Mouse (Mus musculus): ENCODE data around the gene Dnaic1. TPM values are rescaled to one million over a fixed set of nuclear protein-coding genes. Genes with fewer than 3 reads are reported as not detected.
"Not testable (repeated sequence)": the region's sequence is repeated elsewhere in the genome, so short reads cannot be mapped to it uniquely, and the experiment has no call there.

Gene Dnaic1
- total and polyA plus RNA-seq, 2 experiments from 2014 or later, result 2.8 to 4.9 TPM

- Histone ChIP-seq H3K4me3 (ENCODE audit: low read depth, low read length) (no peak overlapping the region), H3K36me3 (ENCODE audit: insufficient read depth) (no peaks in the 10 kb centered on the region), H3K27me3 (ENCODE audit: insufficient read depth, low read length) (no peaks in the 10 kb centered on the region), H3K9me3 (ENCODE audit: low read length) (no peaks in the 10 kb centered on the region), H3K9ac (no peak overlapping the region), H3K4me2 (ENCODE audit: low read depth) (no peak overlapping the region), H3K4me1 (ENCODE audit: insufficient read depth) (peaks cover 16% of the 10 kb centered on the region), H3K27ac (ENCODE audit: low read depth, low read length) (no peak overlapping the region)
- ATAC-seq (no peak), DNase-seq (no peak)
- WGBS, result 71% methylated on average over 6 of the region's 6 CpGs
- TF ChIP-seq CTCF (IDR thresholded peaks at IDR 0.05; ENCODE audit: low read depth), result no peak
Measured at GRCm38 (mm10) chr4:41678863-41679262, 109.3 kb downstream of the Dnaic1 start.

GRCm38 (mm10) chr4:41679291-41679690, 109.7 kb downstream of the Dnaic1 start:
- Histone ChIP-seq H3K27me3 (ENCODE audit: insufficient read depth, low read length) (no peaks in the 10 kb centered on the region), H3K9me3 (ENCODE audit: low read length) (no peaks in the 10 kb centered on the region), H3K4me3 (ENCODE audit: low read depth, low read length) (no peak overlapping the region), H3K36me3 (ENCODE audit: insufficient read depth) (no peaks in the 10 kb centered on the region), H3K4me1 (ENCODE audit: insufficient read depth) (peaks cover 16% of the 10 kb centered on the region), H3K9ac (no peak overlapping the region), H3K27ac (ENCODE audit: low read depth, low read length) (no peak overlapping the region), H3K4me2 (ENCODE audit: low read depth) (no peak overlapping the region)
- TF ChIP-seq CTCF (IDR thresholded peaks at IDR 0.05; ENCODE audit: low read depth), result no peak
- ATAC-seq (no peak), DNase-seq (no peak)
- 60% methylated on average over 1 of the region's 2 CpGs for whole genome bisulfite sequencing

GRCm38 (mm10) chr4:41681176-41681575, 111.6 kb downstream of the Dnaic1 start:
- ATAC-seq (peak; percentile 34), DNase-seq (peak; percentile 60)
- no peak overlapping the region for H3K27ac ChIP-seq (ENCODE audit: low read depth, low read length)
- H3K36me3 ChIP-seq (ENCODE audit: insufficient read depth), result no peaks in the 10 kb centered on the region
- 35% methylated on average over 4 of the region's 4 CpGs for WGBS
- H3K9ac ChIP-seq, result no peak overlapping the region
- no peaks in the 10 kb centered on the region for H3K27me3 ChIP-seq (ENCODE audit: insufficient read depth, low read length)
- TF ChIP-seq CTCF (IDR thresholded peaks at IDR 0.05; ENCODE audit: low read depth), result no peak
- H3K4me2 ChIP-seq (ENCODE audit: low read depth), result no peak overlapping the region
- no peak overlapping the region for H3K4me3 ChIP-seq (ENCODE audit: low read depth, low read length)
- no peaks in the 10 kb centered on the region for H3K9me3 ChIP-seq (ENCODE audit: low read length)
- H3K4me1 ChIP-seq (ENCODE audit: insufficient read depth), result peaks cover 16% of the 10 kb centered on the region

GRCm38 (mm10) chr4:41681947-41682346, 112.4 kb downstream of the Dnaic1 start:
- Histone ChIP-seq H3K27ac (ENCODE audit: low read depth, low read length) (peak overlapping the region; percentile 2), H3K4me2 (ENCODE audit: low read depth) (0 out of 2 replicates have a peak overlapping the region, but pooled peaks have one; percentile 38), H3K36me3 (ENCODE audit: insufficient read depth) (no peaks in the 10 kb centered on the region), H3K27me3 (ENCODE audit: insufficient read depth, low read length) (no peaks in the 10 kb centered on the region), H3K4me1 (ENCODE audit: insufficient read depth) (peaks cover 11% of the 10 kb centered on the region), H3K9ac (no peak overlapping the region), H3K4me3 (ENCODE audit: low read depth, low read length) (no peak overlapping the region), H3K9me3 (ENCODE audit: low read length) (no peaks in the 10 kb centered on the region)
- DNase-seq (peak; percentile 78), ATAC-seq (peak; percentile 59)
- no peak for TF ChIP-seq CTCF (IDR thresholded peaks at IDR 0.05; ENCODE audit: low read depth)
- WGBS, result 49% methylated on average over 10 of the region's 10 CpGs

- Histone ChIP-seq H3K9me3 (ENCODE audit: low read length) (no peaks in the 10 kb centered on the region), H3K9ac (no peak overlapping the region), H3K27me3 (ENCODE audit: insufficient read depth, low read length) (no peaks in the 10 kb centered on the region), H3K4me1 (ENCODE audit: insufficient read depth) (peaks cover 9% of the 10 kb centered on the region), H3K36me3 (ENCODE audit: insufficient read depth) (no peaks in the 10 kb centered on the region), H3K4me2 (ENCODE audit: low read depth) (peak overlapping the region; percentile 38), H3K4me3 (ENCODE audit: low read depth, low read length) (no peak overlapping the region), H3K27ac (ENCODE audit: low read depth, low read length) (no peak overlapping the region)
- ATAC-seq, result no peak
- 29% methylated on average over 6 of the region's 6 CpGs for WGBS
- no peak for DNase-seq
- no peak for TF ChIP-seq CTCF (IDR thresholded peaks at IDR 0.05; ENCODE audit: low read depth)
Measured at GRCm38 (mm10) chr4:41682789-41683188, 113.2 kb downstream of the Dnaic1 start.

- not testable (repeated sequence) for H3K9ac ChIP-seq; H3K36me3 ChIP-seq (ENCODE audit: insufficient read depth); H3K9me3 ChIP-seq (ENCODE audit: low read length); H3K4me1 ChIP-seq (ENCODE audit: insufficient read depth); H3K27ac ChIP-seq (ENCODE audit: low read depth, low read length); H3K27me3 ChIP-seq (ENCODE audit: insufficient read depth, low read length); DNase-seq; H3K4me3 ChIP-seq (ENCODE audit: low read depth, low read length)
- WGBS, result no CpG with 5 or more reads among the region's 27 CpGs
- peak; percentile 56 for ATAC-seq
- peak overlapping the region; percentile 38 for H3K4me2 ChIP-seq (ENCODE audit: low read depth)
Measured at GRCm38 (mm10) chr4:41683303-41683702, 113.7 kb downstream of the Dnaic1 start.

GRCm38 (mm10) chr4:41684131-41684930, 114.8 kb downstream of the Dnaic1 start:
- not testable (repeated sequence) for H3K9me3 ChIP-seq (ENCODE audit: low read length); H3K36me3 ChIP-seq (ENCODE audit: insufficient read depth); H3K9ac ChIP-seq; DNase-seq; H3K27ac ChIP-seq (ENCODE audit: low read depth, low read length); H3K4me1 ChIP-seq (ENCODE audit: insufficient read depth); H3K4me3 ChIP-seq (ENCODE audit: low read depth, low read length); H3K27me3 ChIP-seq (ENCODE audit: insufficient read depth, low read length)
- H3K4me2 ChIP-seq (ENCODE audit: low read depth), result peak overlapping the region; percentile 41
- WGBS, result 3% methylated on average over 20 of the region's 27 CpGs
- peak; percentile 14; the same call in 1 of the 2 replicates for ATAC-seq

- H3K36me3 ChIP-seq (ENCODE audit: insufficient read depth); H3K27me3 ChIP-seq (ENCODE audit: insufficient read depth, low read length); H3K4me3 ChIP-seq (ENCODE audit: low read depth, low read length); H3K9ac ChIP-seq; H3K9me3 ChIP-seq (ENCODE audit: low read length); DNase-seq; H3K4me1 ChIP-seq (ENCODE audit: insufficient read depth); ATAC-seq; H3K27ac ChIP-seq (ENCODE audit: low read depth, low read length): not testable (repeated sequence)
- WGBS, result 0% methylated on average over 12 of the region's 14 CpGs
- H3K4me2 ChIP-seq (ENCODE audit: low read depth), result peak overlapping the region; percentile 41
Measured at GRCm38 (mm10) chr4:41684931-41685453, 115.4 kb downstream of the Dnaic1 start.

- not testable (repeated sequence) for H3K9ac ChIP-seq; H3K9me3 ChIP-seq (ENCODE audit: low read length); H3K4me1 ChIP-seq (ENCODE audit: insufficient read depth); DNase-seq; ATAC-seq; H3K27ac ChIP-seq (ENCODE audit: low read depth, low read length); H3K27me3 ChIP-seq (ENCODE audit: insufficient read depth, low read length); H3K4me3 ChIP-seq (ENCODE audit: low read depth, low read length); H3K4me2 ChIP-seq (ENCODE audit: low read depth); H3K36me3 ChIP-seq (ENCODE audit: insufficient read depth)
- 16% methylated on average over 9 of the region's 10 CpGs for WGBS
Measured at GRCm38 (mm10) chr4:41685882-41686492, 116.4 kb downstream of the Dnaic1 start.

Measured in forebrain, postnatal 0 days (tissue).